Mouse (Mus musculus) midbrain, embryonic 13.5 days (tissue): ENCODE data around the gene Mthfd1l. TPM values are rescaled to one million over a fixed set of nuclear protein-coding genes. Genes with fewer than 3 reads are reported as not detected.

ENCODE experiments used
- ATAC-seq: fragments of 200-750 bp; cut with Nextera tagmentation; 2 replicates; pipeline ENCODE4 v1.8.0; 2017; ENCODE audit warnings: mild to moderate bottlenecking, moderate TSS enrichment, moderate library complexity
- H3K27ac ChIP-seq: fragments of 300-500 bp; sonication (generic); 2 replicates; pipeline ENCODE4 v1.5.1; 2015; ENCODE audit warnings: inconsistent platforms, mild to moderate bottlenecking, moderate library complexity
- H3K27me3 ChIP-seq: fragments of 300-500 bp; sonication (generic); 2 replicates; pipeline ENCODE4 v1.6.1; 2015; ENCODE audit warnings: mild to moderate bottlenecking, inconsistent platforms
- H3K36me3 ChIP-seq: fragments of 300-500 bp; sonication (generic); 2 replicates; pipeline ENCODE4 v1.6.1; 2015; ENCODE audit warnings: mild to moderate bottlenecking, inconsistent platforms
- H3K4me1 ChIP-seq: fragments of 300-500 bp; sonication (generic); replicated peaks from 2 replicates; pipeline ENCODE4 v1.6.1; 2015; ENCODE audit warnings: inconsistent platforms
- H3K4me2 ChIP-seq: fragments of 300-500 bp; sonication (generic); replicated peaks from 2 replicates; pipeline ENCODE4 v1.6.1; 2015; ENCODE audit warnings: moderate library complexity, mild to moderate bottlenecking, inconsistent platforms
- H3K4me3 ChIP-seq: fragments of 300-500 bp; sonication (generic); replicated peaks from 2 replicates; pipeline ENCODE4 v1.5.1; 2015; ENCODE audit warnings: mild to moderate bottlenecking, inconsistent platforms
- H3K9ac ChIP-seq: fragments of 300-500 bp; sonication (generic); replicated peaks from 2 replicates; pipeline ENCODE4 v1.6.1; 2015; ENCODE audit warnings: mild to moderate bottlenecking, inconsistent platforms
- H3K9me3 ChIP-seq: fragments of 300-500 bp; sonication (generic); 2 replicates; pipeline ENCODE4 v1.6.1; 2016; ENCODE audit warnings: mild to moderate bottlenecking, inconsistent platforms
- WGBS: fragments of 180-500 bp; shearing (Covaris S2); methylation state at CpG from one replicate; pipeline ENCODE4 v1.1.7; 2015; 5-methylcytosine and 5-hydroxymethylcytosine counted together
- polyA plus RNA-seq: library from polyadenylated mRNA; unstranded; fragments of >200 nt; fragmentation: Nextera tagmentation; extraction: Ambion mirVana; gene quantifications from 2 replicates; pipeline ENCODE4 v1.2.1, GENCODE M21; 2015

The Mthfd1l gene
- polyA plus RNA-seq, 1 experiment from 2014 or later: 4.6 TPM

- Histone ChIP-seq H3K4me2 (no peak overlapping the region), H3K36me3 (no peaks in the 10 kb centered on the region), H3K9ac (no peak overlapping the region), H3K27ac (no peak overlapping the region), H3K27me3 (no peaks in the 10 kb centered on the region), H3K4me3 (no peak overlapping the region), H3K4me1 (no peaks in the 10 kb centered on the region), H3K9me3 (no peaks in the 10 kb centered on the region)
- WGBS: 80% methylated on average over 6 of the region's 6 CpGs
- ATAC-seq: no peak
Observed at GRCm38 (mm10) chr10:4154035-4154434, 181.1 kb downstream of the Mthfd1l start.

- no peak overlapping the region for H3K27ac ChIP-seq
- no peaks in the 10 kb centered on the region for H3K4me1 ChIP-seq
- H3K9me3 ChIP-seq: no peaks in the 10 kb centered on the region
- H3K36me3 ChIP-seq: no peaks in the 10 kb centered on the region
- no peak overlapping the region for H3K4me2 ChIP-seq
- H3K4me3 ChIP-seq: no peak overlapping the region
- H3K27me3 ChIP-seq: no peaks in the 10 kb centered on the region
- no peak for ATAC-seq
- 90% methylated on average over 5 of the region's 5 CpGs for WGBS
- no peak overlapping the region for H3K9ac ChIP-seq
Observed at GRCm38 (mm10) chr10:4155521-4155920, 182.6 kb downstream of the Mthfd1l start.

- ATAC-seq: no peak
- H3K27ac ChIP-seq: no peak overlapping the region
- no peaks in the 10 kb centered on the region for H3K36me3 ChIP-seq
- H3K4me2 ChIP-seq: no peak overlapping the region
- WGBS: 87% methylated on average over 5 of the region's 5 CpGs
- no peak overlapping the region for H3K4me3 ChIP-seq
- H3K4me1 ChIP-seq: no peaks in the 10 kb centered on the region
- H3K9me3 ChIP-seq: no peaks in the 10 kb centered on the region
- H3K27me3 ChIP-seq: no peaks in the 10 kb centered on the region
- H3K9ac ChIP-seq: no peak overlapping the region
Observed at GRCm38 (mm10) chr10:4158533-4158932, 185.6 kb downstream of the Mthfd1l start.

- Histone ChIP-seq H3K27me3 (no peaks in the 10 kb centered on the region), H3K9ac (no peak overlapping the region), H3K9me3 (no peaks in the 10 kb centered on the region), H3K27ac (no peak overlapping the region), H3K4me2 (no peak overlapping the region), H3K4me1 (no peaks in the 10 kb centered on the region), H3K36me3 (no peaks in the 10 kb centered on the region), H3K4me3 (no peak overlapping the region)
- ATAC-seq: no peak
- whole genome bisulfite sequencing: 84% methylated on average over 8 of the region's 8 CpGs
Observed at GRCm38 (mm10) chr10:4159541-4160090, 186.7 kb downstream of the Mthfd1l start.

- no peaks in the 10 kb centered on the region for H3K36me3 ChIP-seq
- H3K9ac ChIP-seq: no peak overlapping the region
- H3K9me3 ChIP-seq: no peaks in the 10 kb centered on the region
- no peaks in the 10 kb centered on the region for H3K4me1 ChIP-seq
- no peak for ATAC-seq
- no peaks in the 10 kb centered on the region for H3K27me3 ChIP-seq
- WGBS: 78% methylated on average over 13 of the region's 13 CpGs
- H3K4me2 ChIP-seq: no peak overlapping the region
- no peak overlapping the region for H3K4me3 ChIP-seq
- H3K27ac ChIP-seq: no peak overlapping the region
Observed at GRCm38 (mm10) chr10:4160242-4160785, 187.4 kb downstream of the Mthfd1l start.

- H3K4me1 ChIP-seq: no peaks in the 10 kb centered on the region
- ATAC-seq: no peak
- H3K36me3 ChIP-seq: no peaks in the 10 kb centered on the region
- H3K4me2 ChIP-seq: no peak overlapping the region
- H3K27ac ChIP-seq: no peak overlapping the region
- H3K4me3 ChIP-seq: no peak overlapping the region
- no peak overlapping the region for H3K9ac ChIP-seq
- no peaks in the 10 kb centered on the region for H3K27me3 ChIP-seq
- 72% methylated on average over 2 of the region's 2 CpGs for WGBS
- H3K9me3 ChIP-seq: no peaks in the 10 kb centered on the region
Observed at GRCm38 (mm10) chr10:4162049-4162448, 189.1 kb downstream of the Mthfd1l start.

GRCm38 (mm10) chr10:4162976-4163375 lies 190.1 kb downstream of the Mthfd1l start:
- Histone ChIP-seq H3K9ac (no peak overlapping the region), H3K27ac (no peak overlapping the region), H3K4me2 (no peak overlapping the region), H3K36me3 (no peaks in the 10 kb centered on the region), H3K27me3 (no peaks in the 10 kb centered on the region), H3K4me1 (no peaks in the 10 kb centered on the region), H3K4me3 (no peak overlapping the region), H3K9me3 (no peaks in the 10 kb centered on the region)
- WGBS: 70% methylated on average over 3 of the region's 3 CpGs
- no peak for ATAC-seq

GRCm38 (mm10) chr10:4164681-4165080 lies 191.8 kb downstream of the Mthfd1l start:
- 94% methylated on average over 9 of the region's 9 CpGs for WGBS
- ATAC-seq: no peak

GRCm38 (mm10) chr10:4168222-4168798 lies 195.4 kb downstream of the Mthfd1l start:
- Histone ChIP-seq H3K27ac (no peak overlapping the region), H3K27me3 (no peaks in the 10 kb centered on the region), H3K36me3 (no peaks in the 10 kb centered on the region), H3K4me1 (no peaks in the 10 kb centered on the region), H3K4me2 (no peak overlapping the region), H3K9me3 (no peaks in the 10 kb centered on the region), H3K9ac (no peak overlapping the region), H3K4me3 (no peak overlapping the region)
- no peak for ATAC-seq
- 54% methylated on average over 5 of the region's 5 CpGs for WGBS

More at GRCm38 (mm10) chr10:4164681-4165080, 191.8 kb downstream of the Mthfd1l start:
- no peaks in the 10 kb centered on the region for H3K27me3 ChIP-seq
- H3K4me3 ChIP-seq: no peak overlapping the region
- H3K27ac ChIP-seq: no peak overlapping the region
- no peaks in the 10 kb centered on the region for H3K36me3 ChIP-seq
- H3K9ac ChIP-seq: no peak overlapping the region
- H3K9me3 ChIP-seq: no peaks in the 10 kb centered on the region
- H3K4me2 ChIP-seq: no peak overlapping the region
- no peaks in the 10 kb centered on the region for H3K4me1 ChIP-seq

- Histone ChIP-seq H3K4me1 (0 out of 2 replicates have a peak, but pooled peaks cover 9% of the 10 kb centered on the region), H3K27ac (no peak overlapping the region), H3K9me3 (no peaks in the 10 kb centered on the region), H3K4me2 (no peak overlapping the region), H3K4me3 (no peak overlapping the region), H3K36me3 (no peaks in the 10 kb centered on the region), H3K27me3 (no peaks in the 10 kb centered on the region), H3K9ac (no peak overlapping the region)
- 0 out of 2 replicates have a peak, but pooled peaks have one; percentile 34 for ATAC-seq
- WGBS: 65% methylated on average over 5 of the region's 5 CpGs
Observed at GRCm38 (mm10) chr10:4174229-4174628, 201.3 kb downstream of the Mthfd1l start.

- H3K36me3 ChIP-seq: no peaks in the 10 kb centered on the region
- H3K9me3 ChIP-seq: no peaks in the 10 kb centered on the region
- H3K27me3 ChIP-seq: no peaks in the 10 kb centered on the region
- no peak overlapping the region for H3K4me2 ChIP-seq
- no peak overlapping the region for H3K27ac ChIP-seq
- no peak overlapping the region for H3K9ac ChIP-seq
- 94% methylated on average over 3 of the region's 3 CpGs for WGBS
- ATAC-seq: no peak
- 0 out of 2 replicates have a peak, but pooled peaks cover 9% of the 10 kb centered on the region for H3K4me1 ChIP-seq
- H3K4me3 ChIP-seq: no peak overlapping the region
Observed at GRCm38 (mm10) chr10:4174717-4175116, 201.8 kb downstream of the Mthfd1l start.

- Histone ChIP-seq H3K36me3 (no peaks in the 10 kb centered on the region), H3K27ac (no peak overlapping the region), H3K4me2 (no peak overlapping the region), H3K4me1 (0 out of 2 replicates have a peak, but pooled peaks cover 9% of the 10 kb centered on the region), H3K4me3 (no peak overlapping the region), H3K9ac (no peak overlapping the region), H3K9me3 (no peaks in the 10 kb centered on the region), H3K27me3 (no peaks in the 10 kb centered on the region)
- no peak for ATAC-seq
- 93% methylated on average over 4 of the region's 4 CpGs for WGBS
Observed at GRCm38 (mm10) chr10:4177285-4177684, 204.4 kb downstream of the Mthfd1l start.
